Mouse (Mus musculus): ENCODE results near the gene Cox6a1. TPM values are rescaled to one million over a fixed set of nuclear protein-coding genes. Genes with fewer than 3 reads are reported as not detected.
"Not testable (repeated sequence)": the region's sequence is repeated elsewhere in the genome, so short reads cannot be mapped to it uniquely, and the experiment has no call there.

The Cox6a1 gene
- polyA plus RNA-seq, 1 experiment, result 2,894 TPM

DNA sequence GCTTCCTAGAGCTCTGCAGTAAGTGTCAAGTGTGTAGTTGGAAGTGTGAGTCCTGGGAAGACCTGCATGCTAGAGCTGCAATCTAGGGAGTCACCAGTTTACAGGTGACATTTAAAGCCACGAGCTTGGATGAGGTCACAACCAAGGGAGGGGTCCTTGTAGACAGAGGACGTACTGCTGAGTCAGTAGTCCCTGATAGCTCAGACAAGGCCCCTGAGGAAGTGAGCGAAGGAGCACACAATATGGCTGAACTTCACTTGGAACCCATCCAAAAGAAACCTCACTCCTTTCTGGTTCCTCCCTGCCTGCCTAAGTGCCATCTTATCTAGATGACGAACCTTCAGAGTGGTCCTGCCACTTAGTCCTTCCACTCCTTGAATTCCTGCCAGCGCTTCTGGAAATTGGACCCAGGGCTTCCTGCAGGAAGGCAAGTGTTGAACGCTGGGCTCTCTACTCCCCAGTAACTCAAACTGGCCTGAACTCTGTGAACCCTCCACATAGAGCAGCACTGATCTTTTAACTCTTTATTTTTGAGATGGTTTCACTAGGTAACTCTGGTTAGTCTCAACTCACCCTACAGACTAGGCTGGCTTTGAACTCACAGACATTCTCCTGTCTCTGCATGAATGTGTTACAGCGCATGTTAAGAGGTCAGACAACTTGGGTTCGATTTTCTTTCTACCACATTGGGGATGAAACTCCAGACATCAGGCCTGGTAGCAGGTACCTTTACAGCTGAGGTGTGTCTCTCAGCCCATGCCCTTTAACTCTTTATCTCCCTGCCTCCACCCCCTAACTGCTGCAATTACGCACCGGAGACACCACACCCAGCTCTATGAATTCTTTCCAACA lies 35.7 kb downstream of the Cox6a1 start:
- Histone ChIP-seq H3K4me3 (ENCODE audit: insufficient read depth, low read length) (no peak overlapping the region), H3K27ac (ENCODE audit: insufficient read depth, low read length) (no peak overlapping the region), H3K4me1 (ENCODE audit: control insufficient read depth, insufficient read depth, low read length) (peaks cover 8% of the 10 kb centered on the region; the same call in 1 of the 2 replicates)
- TF ChIP-seq POLR2A (IDR thresholded peaks at IDR 0.05; ENCODE audit: extremely low read depth, insufficient read depth, low read length), result no peak
- no peak for TF ChIP-seq CTCF (IDR thresholded peaks at IDR 0.05; ENCODE audit: extremely low read depth, insufficient read depth, low read length)

DNA sequence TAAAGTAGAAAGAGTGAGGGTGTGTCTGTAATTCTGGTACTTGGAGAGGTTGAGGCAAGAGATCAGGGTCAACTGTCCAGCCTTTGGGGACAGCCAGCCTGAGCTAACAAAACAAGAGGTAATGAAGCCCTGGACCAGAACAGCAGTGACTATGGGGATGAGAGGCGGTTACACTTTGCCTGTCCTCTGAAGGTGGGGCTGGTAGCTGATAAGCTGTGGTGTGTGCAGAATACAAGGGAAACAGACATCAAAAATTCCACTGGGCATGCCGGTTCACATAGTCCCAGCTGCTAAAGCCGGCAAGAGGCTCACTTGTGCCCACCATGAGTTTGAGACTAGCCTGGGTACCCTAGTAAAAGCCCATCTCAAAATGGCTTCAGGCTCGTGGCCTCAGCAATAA lies 36.4 kb downstream of the Cox6a1 start:
- no peak overlapping the region for H3K4me3 ChIP-seq (ENCODE audit: insufficient read depth, low read length)
- TF ChIP-seq CTCF (IDR thresholded peaks at IDR 0.05; ENCODE audit: extremely low read depth, insufficient read depth, low read length), result no peak
- no peak for TF ChIP-seq POLR2A (IDR thresholded peaks at IDR 0.05; ENCODE audit: extremely low read depth, insufficient read depth, low read length)
- H3K27ac ChIP-seq (ENCODE audit: insufficient read depth, low read length), result no peak overlapping the region
- peaks cover 3% of the 10 kb centered on the region; the same call in 1 of the 2 replicates for H3K4me1 ChIP-seq (ENCODE audit: control insufficient read depth, insufficient read depth, low read length)

DNA sequence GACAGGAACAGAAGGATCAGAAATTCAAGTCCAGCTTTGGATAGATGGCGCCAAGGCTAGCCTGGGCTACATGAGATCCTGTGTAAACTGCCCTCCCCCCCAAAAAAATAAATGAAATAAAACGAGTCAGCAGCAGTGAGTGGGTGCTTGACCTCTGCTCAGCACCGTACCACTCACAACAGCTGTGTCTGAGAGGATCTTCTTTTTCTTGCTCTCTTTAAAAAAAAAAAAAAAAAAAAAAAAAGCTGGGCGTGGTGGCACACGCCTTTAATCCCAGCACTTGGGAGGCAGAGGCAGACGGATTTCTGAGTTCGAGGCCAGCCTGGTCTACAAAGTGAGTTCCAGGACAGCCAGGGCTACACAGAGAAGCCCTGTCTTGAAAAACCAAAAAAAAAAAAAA lies 46.6 kb downstream of the Cox6a1 start:
- H3K27ac ChIP-seq (ENCODE audit: insufficient read depth, low read length); H3K4me1 ChIP-seq (ENCODE audit: control insufficient read depth, insufficient read depth, low read length); H3K4me3 ChIP-seq (ENCODE audit: insufficient read depth, low read length): not testable (repeated sequence)

DNA sequence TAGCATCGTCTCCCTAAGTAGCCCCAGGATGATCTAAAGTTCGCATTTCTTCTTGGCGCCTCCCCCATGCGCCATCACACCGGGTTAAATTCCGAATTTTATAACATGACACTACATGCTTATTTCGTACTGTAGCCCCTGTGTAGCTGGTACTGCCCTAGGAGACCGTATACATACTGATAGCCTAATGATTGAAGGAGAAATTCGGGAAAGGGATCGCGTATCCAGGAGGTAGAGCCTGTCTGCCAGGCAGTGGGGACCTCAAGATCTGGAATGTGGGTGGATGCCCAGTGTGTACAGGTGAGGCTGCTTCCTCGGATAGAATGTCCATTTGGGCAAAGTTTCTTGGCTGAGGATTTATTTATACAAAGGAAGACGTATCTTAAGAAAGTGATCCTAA lies 47.2 kb downstream of the Cox6a1 start:
- H3K27ac ChIP-seq (ENCODE audit: insufficient read depth, low read length), result peak overlapping the region; percentile 4; the same call in 1 of the 2 replicates
- no peak for TF ChIP-seq CTCF (IDR thresholded peaks at IDR 0.05; ENCODE audit: extremely low read depth, insufficient read depth, low read length)
- no peak for TF ChIP-seq POLR2A (IDR thresholded peaks at IDR 0.05; ENCODE audit: extremely low read depth, insufficient read depth, low read length)
- peaks cover 2% of the 10 kb centered on the region; the same call in 1 of the 2 replicates for H3K4me1 ChIP-seq (ENCODE audit: control insufficient read depth, insufficient read depth, low read length)
- peak overlapping the region; percentile 97 for H3K4me3 ChIP-seq (ENCODE audit: insufficient read depth, low read length)

DNA sequence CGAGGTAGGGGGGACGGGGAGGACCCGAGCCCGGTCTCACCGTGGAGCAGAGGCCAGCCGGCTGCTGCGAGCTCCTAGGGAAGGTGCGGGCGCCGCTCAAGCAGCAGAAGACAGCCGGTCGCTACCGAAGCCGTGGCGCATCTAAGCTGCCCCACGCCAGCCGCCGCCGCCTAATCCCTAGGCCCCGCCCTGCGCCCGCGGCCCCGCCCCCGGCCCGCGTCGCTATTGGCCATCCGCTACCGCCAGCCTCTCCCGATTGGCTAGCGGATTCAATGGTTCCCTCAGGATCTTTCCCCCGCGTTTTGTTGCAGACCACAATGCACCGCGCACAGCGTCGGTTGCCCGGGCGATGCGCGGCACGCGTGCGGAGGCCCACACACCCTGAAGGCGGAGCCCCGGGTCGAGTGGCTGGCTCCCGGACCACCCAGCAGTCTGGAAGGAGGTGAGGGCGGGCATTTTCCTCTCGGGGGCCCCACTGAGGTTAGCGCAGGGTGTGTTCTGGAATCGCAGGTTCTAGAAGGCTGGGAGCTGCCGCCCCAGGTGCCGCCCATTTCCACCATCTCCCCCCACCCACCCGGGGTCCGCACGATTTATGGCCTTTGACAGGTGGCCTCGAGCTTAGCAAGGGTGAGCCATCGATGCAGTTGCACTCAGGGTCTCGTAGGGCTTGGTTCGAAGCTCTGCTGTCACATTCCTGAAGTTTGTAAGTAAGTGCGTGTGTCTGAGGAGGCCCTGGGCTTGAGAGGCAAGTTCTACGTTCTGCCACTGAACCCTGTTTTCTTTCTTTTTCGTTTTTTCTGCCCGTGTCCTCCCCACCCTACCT lies 47.8 kb downstream of the Cox6a1 start, which contains the start of gene Dynll1:
Gene Dynll1 (minus strand): TSS at position 208 of the 823 bp plus-strand sequence.
- peak within 1 kb of the TSS; percentile 77 for H3K27ac ChIP-seq (ENCODE audit: insufficient read depth, low read length)
- H3K4me3 ChIP-seq (ENCODE audit: insufficient read depth, low read length), result peak within 1 kb of the TSS; percentile 97
- TF ChIP-seq CTCF (IDR thresholded peaks at IDR 0.05; ENCODE audit: extremely low read depth, insufficient read depth, low read length), result 0 out of 2 replicates have a peak, but pooled peaks have one; percentile 1
- TF ChIP-seq POLR2A (IDR thresholded peaks at IDR 0.05; ENCODE audit: extremely low read depth, insufficient read depth, low read length), result peak; percentile 80
- peaks cover 2% of the 10 kb centered on the region; the same call in 1 of the 2 replicates for H3K4me1 ChIP-seq (ENCODE audit: control insufficient read depth, insufficient read depth, low read length)

DNA sequence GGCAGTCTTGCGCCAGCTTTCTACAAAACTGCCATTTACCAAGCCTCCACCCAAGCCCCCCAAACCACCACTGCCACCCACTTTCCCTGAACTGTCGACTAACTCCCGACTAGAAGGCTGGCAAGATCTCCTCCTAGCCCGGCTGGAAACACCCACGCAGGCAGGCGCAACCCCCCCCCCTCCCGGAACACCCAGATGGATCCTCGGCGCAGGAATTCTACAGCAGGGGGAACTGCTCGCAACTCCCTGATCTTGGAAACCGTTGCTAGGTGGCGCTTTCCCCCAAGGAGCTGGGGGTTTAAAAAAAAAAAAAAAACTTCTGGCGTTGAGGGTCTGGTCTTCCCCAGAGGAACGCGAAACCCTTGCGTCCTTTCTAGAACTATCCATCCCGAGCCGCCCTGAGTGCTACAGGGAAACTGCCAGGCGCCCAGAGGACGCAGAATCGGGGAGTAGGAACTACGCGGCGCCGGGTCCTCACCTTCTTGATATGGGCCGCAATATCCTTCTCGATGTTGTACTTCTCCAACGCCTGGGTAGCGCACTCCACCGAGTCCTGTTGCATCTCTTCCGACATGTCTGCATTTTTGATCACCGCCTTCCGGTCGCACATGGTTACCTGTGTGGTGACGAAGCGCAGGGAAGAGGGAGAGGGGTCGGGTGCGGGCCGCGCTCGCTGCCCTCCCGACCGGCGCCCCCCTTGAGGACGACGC lies 48.6 kb downstream of the Cox6a1 start:
- TF ChIP-seq CTCF (IDR thresholded peaks at IDR 0.05; ENCODE audit: extremely low read depth, insufficient read depth, low read length) (0 out of 2 replicates have a peak, but pooled peaks have one; percentile 21), POLR2A (IDR thresholded peaks at IDR 0.05; ENCODE audit: extremely low read depth, insufficient read depth, low read length) (no peak)
- Histone ChIP-seq H3K4me1 (ENCODE audit: control insufficient read depth, insufficient read depth, low read length) (peaks cover 2% of the 10 kb centered on the region; the same call in 1 of the 2 replicates), H3K27ac (ENCODE audit: insufficient read depth, low read length) (peak overlapping the region; percentile 77), H3K4me3 (ENCODE audit: insufficient read depth, low read length) (peak overlapping the region; percentile 97)

DNA sequence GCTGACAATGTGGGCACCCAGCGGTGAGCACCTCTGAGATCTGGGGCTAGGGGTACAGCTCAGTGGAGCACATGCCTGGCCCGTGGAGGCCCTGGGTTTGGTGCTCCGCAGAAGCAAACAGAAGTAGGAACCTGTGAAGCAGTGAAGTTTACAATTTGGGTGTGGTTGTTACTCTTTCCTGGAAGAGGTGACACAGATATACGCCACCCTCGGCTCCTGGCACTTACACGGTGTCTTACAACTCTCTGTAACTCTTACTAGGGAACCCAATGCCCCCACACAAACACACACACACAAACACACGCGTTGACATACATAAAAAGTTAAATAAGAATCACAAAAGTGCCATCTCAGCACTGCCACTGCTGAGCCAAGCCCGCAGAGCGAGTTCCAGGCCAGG lies 52.4 kb downstream of the Cox6a1 start:
- Histone ChIP-seq H3K4me1 (ENCODE audit: control insufficient read depth, insufficient read depth, low read length) (peaks cover 2% of the 10 kb centered on the region; the same call in 1 of the 2 replicates), H3K4me3 (ENCODE audit: insufficient read depth, low read length) (no peak overlapping the region), H3K27ac (ENCODE audit: insufficient read depth, low read length) (no peak overlapping the region)
- TF ChIP-seq CTCF (IDR thresholded peaks at IDR 0.05; ENCODE audit: extremely low read depth, insufficient read depth, low read length) (no peak), POLR2A (IDR thresholded peaks at IDR 0.05; ENCODE audit: extremely low read depth, insufficient read depth, low read length) (no peak)

Other genes with a start within 250 kb of the Cox6a1 start
- gene Acads, start 229.6 kb downstream of the Cox6a1 start, polyA plus RNA-seq (2012; rRNA removed), result 12.7 and 12.8 TPM in 2 replicates
- 24.8 and 26.2 TPM in 2 replicates for gene Unc119b, start 214.0 kb downstream of the Cox6a1 start, polyA plus RNA-seq (2012; rRNA removed)
- gene Mlec, start 190.8 kb downstream of the Cox6a1 start, polyA plus RNA-seq (2012; rRNA removed), result 74.6 and 78.6 TPM in 2 replicates
- gene Cabp1, start 154.6 kb downstream of the Cox6a1 start, polyA plus RNA-seq (2012; rRNA removed), result 444 and 462 TPM in 2 replicates
- gene Pop5, start 113.1 kb downstream of the Cox6a1 start, polyA plus RNA-seq (2012; rRNA removed), result 193 and 195 TPM in 2 replicates
- 177 and 181 TPM in 2 replicates for gene Rnf10, start 76.1 kb downstream of the Cox6a1 start, polyA plus RNA-seq (2012; rRNA removed)
- gene Coq5, start 69.3 kb downstream of the Cox6a1 start, polyA plus RNA-seq (2012; rRNA removed), result 31.3 and 31.8 TPM in 2 replicates
- 753 and 867 TPM in 2 replicates for gene Dynll1, start 48.0 kb downstream of the Cox6a1 start, polyA plus RNA-seq (2012; rRNA removed)
- gene Srsf9, start 21.8 kb downstream of the Cox6a1 start, polyA plus RNA-seq (2012; rRNA removed), result 53.5 and 61.0 TPM in 2 replicates
- gene Gatc, start 7.8 kb downstream of the Cox6a1 start, polyA plus RNA-seq (2012; rRNA removed), result 28.8 and 31.1 TPM in 2 replicates
- 26.3 and 27.8 TPM in 2 replicates for gene Triap1, start 7.8 kb downstream of the Cox6a1 start, polyA plus RNA-seq (2012; rRNA removed)
- 43.8 and 44.3 TPM in 2 replicates for gene Msi1, start 80.6 kb upstream of the Cox6a1 start, polyA plus RNA-seq (2012; rRNA removed)
- gene Pla2g1b, start 117.3 kb upstream of the Cox6a1 start, polyA plus RNA-seq (2012; rRNA removed), result not detected in 2 replicates
- gene Sirt4, start 135.7 kb upstream of the Cox6a1 start, polyA plus RNA-seq (2012; rRNA removed), result 89.5 and 107 TPM in 2 replicates
- 41.6 and 45.3 TPM in 2 replicates for gene Pxn, start 157.7 kb upstream of the Cox6a1 start, polyA plus RNA-seq (2012; rRNA removed)
- 493 and 494 TPM in 2 replicates for gene Rplp0, start 210.5 kb upstream of the Cox6a1 start, polyA plus RNA-seq (2012; rRNA removed)
- gene Gcn1l1, start 216.3 kb upstream of the Cox6a1 start, polyA plus RNA-seq (2012; rRNA removed), result 36.0 and 38.2 TPM in 2 replicates

All from cortical plate, adult 2 months (tissue).